Mouse (Mus musculus): ENCODE measurements around the gene Cpn2. TPM values are rescaled to one million over a fixed set of nuclear protein-coding genes. Genes with fewer than 3 reads are reported as not detected.
A peak's percentile ranks its signal among the peaks of the same experiment; 100 is the strongest.

The Cpn2 gene
- polyA plus RNA-seq, 1 experiment from 2014 or later, result 0.09 TPM

DNA sequence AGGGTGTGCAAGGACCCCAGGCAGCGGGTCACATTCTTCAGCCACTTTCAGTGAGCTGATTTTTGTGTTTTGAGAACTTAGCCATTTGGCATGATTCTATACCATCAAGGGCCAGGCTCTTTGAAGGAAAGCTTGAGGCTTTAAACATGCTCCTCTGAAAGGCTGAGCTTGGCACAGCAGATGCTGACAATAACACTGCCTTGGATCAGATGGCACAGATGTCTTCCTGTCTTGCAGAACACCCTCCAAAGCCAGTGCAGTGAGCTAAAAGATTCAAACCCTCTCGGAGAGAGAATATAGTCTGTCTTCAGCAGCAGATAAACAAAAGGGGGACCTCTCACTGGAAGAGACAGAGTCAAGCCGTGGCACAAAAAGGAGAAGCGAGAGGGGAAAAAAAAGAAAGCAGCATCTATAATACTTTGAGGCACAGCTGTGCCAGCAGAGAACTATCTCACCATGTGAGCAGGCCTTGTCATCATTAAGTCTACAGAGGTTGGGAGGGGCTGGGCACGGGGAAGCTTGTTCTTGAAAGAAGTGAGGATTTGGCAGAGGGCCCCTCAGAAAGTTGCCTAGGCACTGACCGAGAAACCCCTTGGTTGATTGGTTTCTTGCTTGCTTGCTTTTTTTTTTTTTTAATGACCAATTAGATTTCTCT lies 4.8 kb upstream of the Cpn2 start:
- ATAC-seq, result no peak
- no peak overlapping the region for H3K9ac ChIP-seq (ENCODE audit: low read depth, low read length)
- no peak for TF ChIP-seq CTCF (IDR thresholded peaks at IDR 0.05; ENCODE audit: low read depth)
- H3K27me3 ChIP-seq (replicated peaks; ENCODE audit: control insufficient read depth, insufficient read depth, low read length), result no peaks in the 10 kb centered on the region
- H3K4me3 ChIP-seq (ENCODE audit: low read depth, low read length), result no peak overlapping the region
- H3K4me2 ChIP-seq (replicated peaks; ENCODE audit: low read depth), result no peak overlapping the region
- no peaks in the 10 kb centered on the region for H3K36me3 ChIP-seq (ENCODE audit: control insufficient read depth, insufficient read depth)
- H3K9me3 ChIP-seq (ENCODE audit: control insufficient read depth), result no peaks in the 10 kb centered on the region
- 62% methylated on average over 6 of the region's 6 CpGs for WGBS
- H3K27ac ChIP-seq (ENCODE audit: low read depth, low read length), result no peak overlapping the region
- no peaks in the 10 kb centered on the region for H3K4me1 ChIP-seq (replicated peaks; ENCODE audit: control insufficient read depth, insufficient read depth, low read length)

DNA sequence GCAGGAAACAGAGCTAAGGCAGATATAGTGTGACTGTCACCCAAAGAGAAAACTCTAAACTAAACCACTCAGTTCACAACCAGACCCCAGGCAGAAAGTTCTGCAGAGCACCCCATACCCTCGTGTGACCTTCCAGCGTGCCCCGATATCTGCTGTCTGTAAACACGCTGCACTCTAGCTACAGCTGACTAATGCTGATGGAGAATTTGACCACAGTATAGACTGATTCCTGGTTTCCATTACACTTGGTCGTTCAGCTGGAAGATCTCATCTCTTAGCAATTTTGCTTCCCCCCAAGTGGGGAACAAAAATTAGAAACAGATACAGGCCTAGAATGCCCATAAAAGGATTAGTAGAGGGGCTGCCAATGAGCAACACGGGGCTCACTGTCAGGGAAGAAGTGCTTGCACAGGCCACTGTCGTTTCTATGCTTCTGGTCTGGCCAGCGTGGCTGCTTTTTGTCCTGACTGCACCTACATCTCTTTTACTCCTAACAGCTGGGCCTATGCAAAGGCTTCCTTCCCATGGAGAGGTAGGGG lies 4.0 kb upstream of the Cpn2 start:
- Histone ChIP-seq H3K4me1 (replicated peaks; ENCODE audit: control insufficient read depth, insufficient read depth, low read length) (no peaks in the 10 kb centered on the region), H3K36me3 (ENCODE audit: control insufficient read depth, insufficient read depth) (no peaks in the 10 kb centered on the region), H3K9ac (ENCODE audit: low read depth, low read length) (no peak overlapping the region), H3K4me3 (ENCODE audit: low read depth, low read length) (no peak overlapping the region), H3K9me3 (ENCODE audit: control insufficient read depth) (no peaks in the 10 kb centered on the region), H3K27ac (ENCODE audit: low read depth, low read length) (no peak overlapping the region), H3K4me2 (replicated peaks; ENCODE audit: low read depth) (no peak overlapping the region), H3K27me3 (replicated peaks; ENCODE audit: control insufficient read depth, insufficient read depth, low read length) (no peaks in the 10 kb centered on the region)
- TF ChIP-seq CTCF (IDR thresholded peaks at IDR 0.05; ENCODE audit: low read depth), result no peak
- WGBS, result 49% methylated on average over 8 of the region's 8 CpGs
- no peak for ATAC-seq

DNA sequence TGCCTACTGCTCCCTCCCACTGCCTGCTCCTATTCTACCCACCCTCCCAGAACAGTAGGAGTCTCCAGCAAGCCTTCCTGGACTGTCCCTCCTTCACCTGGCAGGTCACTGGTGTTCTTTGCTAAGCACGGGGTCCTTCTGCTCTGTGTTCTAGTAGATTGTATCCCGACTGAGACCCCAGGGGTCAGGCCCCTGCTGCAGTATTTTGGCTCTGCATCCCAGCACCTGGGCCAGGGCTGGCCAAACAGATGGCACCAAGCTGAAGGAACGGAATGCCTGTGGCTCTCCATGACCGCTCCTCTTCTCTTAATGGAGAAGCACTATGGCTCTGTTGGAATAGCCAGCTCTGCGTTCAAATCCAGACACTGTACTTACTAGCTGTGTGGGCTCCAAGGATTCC lies 738 bp downstream of the Cpn2 start:
- no peak overlapping the region for H3K9ac ChIP-seq (ENCODE audit: low read depth, low read length)
- H3K9me3 ChIP-seq (ENCODE audit: control insufficient read depth), result no peaks in the 10 kb centered on the region
- no peaks in the 10 kb centered on the region for H3K36me3 ChIP-seq (ENCODE audit: control insufficient read depth, insufficient read depth)
- H3K4me1 ChIP-seq (replicated peaks; ENCODE audit: control insufficient read depth, insufficient read depth, low read length), result no peaks in the 10 kb centered on the region
- no peak overlapping the region for H3K27ac ChIP-seq (ENCODE audit: low read depth, low read length)
- no peak for TF ChIP-seq CTCF (IDR thresholded peaks at IDR 0.05; ENCODE audit: low read depth)
- H3K4me2 ChIP-seq (replicated peaks; ENCODE audit: low read depth), result no peak overlapping the region
- whole genome bisulfite sequencing, result 90% methylated on average over 5 of the region's 5 CpGs
- H3K27me3 ChIP-seq (replicated peaks; ENCODE audit: control insufficient read depth, insufficient read depth, low read length), result no peaks in the 10 kb centered on the region
- no peak for ATAC-seq
- no peak overlapping the region for H3K4me3 ChIP-seq (ENCODE audit: low read depth, low read length)

DNA sequence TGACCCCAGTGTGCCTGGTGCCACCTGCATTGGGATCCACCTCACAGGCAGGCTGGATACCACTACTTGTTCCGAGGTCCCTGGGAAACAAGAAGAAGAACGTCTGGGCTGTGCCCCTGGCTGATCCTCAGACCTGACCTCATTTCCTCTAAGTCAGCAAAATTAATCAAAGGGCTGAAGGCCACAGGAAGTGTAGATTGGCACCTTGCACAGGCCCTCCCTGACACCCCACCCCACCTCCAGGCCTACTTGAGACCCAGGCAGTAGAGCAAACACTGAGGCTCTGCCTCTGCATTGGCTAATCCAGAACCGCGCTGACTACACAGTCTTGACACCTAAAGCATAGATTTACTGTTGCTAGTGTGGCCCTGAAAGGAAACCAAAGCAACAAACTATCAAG lies 1.7 kb downstream of the Cpn2 start:
- H3K4me1 ChIP-seq (replicated peaks; ENCODE audit: control insufficient read depth, insufficient read depth, low read length), result no peaks in the 10 kb centered on the region
- H3K9me3 ChIP-seq (ENCODE audit: control insufficient read depth), result no peaks in the 10 kb centered on the region
- H3K36me3 ChIP-seq (ENCODE audit: control insufficient read depth, insufficient read depth), result no peaks in the 10 kb centered on the region
- no peaks in the 10 kb centered on the region for H3K27me3 ChIP-seq (replicated peaks; ENCODE audit: control insufficient read depth, insufficient read depth, low read length)
- no peak for ATAC-seq
- no peak overlapping the region for H3K27ac ChIP-seq (ENCODE audit: low read depth, low read length)
- no peak overlapping the region for H3K4me3 ChIP-seq (ENCODE audit: low read depth, low read length)
- no peak for TF ChIP-seq CTCF (IDR thresholded peaks at IDR 0.05; ENCODE audit: low read depth)
- WGBS, result 58% methylated on average over 4 of the region's 4 CpGs
- H3K4me2 ChIP-seq (replicated peaks; ENCODE audit: low read depth), result no peak overlapping the region
- no peak overlapping the region for H3K9ac ChIP-seq (ENCODE audit: low read depth, low read length)

DNA sequence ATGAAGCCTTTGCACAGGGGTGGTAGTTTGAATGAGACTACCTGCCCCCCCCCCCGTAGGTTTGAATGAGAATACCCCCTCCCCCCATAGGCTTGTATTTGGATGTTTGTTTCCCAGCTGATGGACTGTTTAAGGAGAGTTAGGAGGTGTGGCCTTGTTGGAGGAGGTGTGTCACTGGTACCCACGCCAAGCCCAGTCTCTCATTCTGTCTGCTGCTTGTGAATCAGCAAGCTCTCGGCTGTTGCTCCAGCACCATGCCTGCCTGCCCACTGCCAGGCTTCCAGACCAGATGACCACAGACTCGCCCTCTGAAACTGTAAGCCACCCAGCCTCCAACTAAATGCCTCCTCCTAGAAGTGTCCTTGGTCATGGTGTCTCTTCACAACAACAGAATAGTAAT lies 4.1 kb downstream of the Cpn2 start:
- Histone ChIP-seq H3K9ac (ENCODE audit: low read depth, low read length) (no peak overlapping the region), H3K27ac (ENCODE audit: low read depth, low read length) (no peak overlapping the region), H3K36me3 (ENCODE audit: control insufficient read depth, insufficient read depth) (no peaks in the 10 kb centered on the region), H3K27me3 (replicated peaks; ENCODE audit: control insufficient read depth, insufficient read depth, low read length) (no peaks in the 10 kb centered on the region), H3K4me1 (replicated peaks; ENCODE audit: control insufficient read depth, insufficient read depth, low read length) (no peaks in the 10 kb centered on the region), H3K9me3 (ENCODE audit: control insufficient read depth) (no peaks in the 10 kb centered on the region), H3K4me2 (replicated peaks; ENCODE audit: low read depth) (no peak overlapping the region), H3K4me3 (ENCODE audit: low read depth, low read length) (no peak overlapping the region)
- no peak for ATAC-seq
- WGBS, result 74% methylated on average over 4 of the region's 4 CpGs
- no peak for TF ChIP-seq CTCF (IDR thresholded peaks at IDR 0.05; ENCODE audit: low read depth)

DNA sequence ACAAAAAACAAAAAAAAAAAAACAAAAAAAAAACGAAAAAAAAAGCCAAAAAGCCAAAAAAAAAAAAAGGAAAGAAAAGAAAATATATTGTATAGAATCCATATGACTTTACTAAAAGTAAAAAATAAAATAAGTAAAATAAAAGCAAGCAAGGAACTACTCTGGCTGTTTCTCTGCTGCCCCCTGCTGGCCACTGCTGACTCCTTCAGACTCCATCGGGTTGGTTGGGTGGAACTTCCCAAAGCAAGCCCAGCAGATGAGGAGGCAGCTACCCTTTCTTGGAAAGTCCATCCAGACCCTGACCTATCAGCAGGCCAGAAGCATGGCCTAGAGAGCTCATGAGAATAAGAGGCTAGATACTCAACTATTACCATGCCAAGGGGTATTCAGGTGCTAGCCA lies 4.6 kb downstream of the Cpn2 start:
- Histone ChIP-seq H3K27me3 (replicated peaks; ENCODE audit: control insufficient read depth, insufficient read depth, low read length) (no peaks in the 10 kb centered on the region), H3K4me2 (replicated peaks; ENCODE audit: low read depth) (no peak overlapping the region), H3K4me1 (replicated peaks; ENCODE audit: control insufficient read depth, insufficient read depth, low read length) (no peaks in the 10 kb centered on the region), H3K9me3 (ENCODE audit: control insufficient read depth) (no peaks in the 10 kb centered on the region), H3K9ac (ENCODE audit: low read depth, low read length) (no peak overlapping the region), H3K27ac (ENCODE audit: low read depth, low read length) (no peak overlapping the region), H3K4me3 (ENCODE audit: low read depth, low read length) (no peak overlapping the region), H3K36me3 (ENCODE audit: control insufficient read depth, insufficient read depth) (no peaks in the 10 kb centered on the region)
- WGBS, result 2% methylated on average over 2 of the region's 2 CpGs
- ATAC-seq, result no peak
- peak; percentile 87 for TF ChIP-seq CTCF (IDR thresholded peaks at IDR 0.05; ENCODE audit: low read depth)

Measured in intestine, postnatal 0 days (tissue).